ENCODE assay signal across 20 mouse cellular contexts in genomic region chr6:115382712-115383111, GRCm38 (mm10). TPM values are rescaled to one million over a fixed set of nuclear protein-coding genes. Genes with fewer than 3 reads are reported as not detected.
DNase-seq lines count a peak whose midpoint lies in the region; ATAC-seq lines count a peak whose summit lies in the region.
"Had no signal": no experiment of that assay in that cellular context is flagged by ENCODE, and none has a peak within 500 bp of the region (broad histone marks: within the 10 kb centered on the region; RNA-seq: fewer than 3 reads in every experiment).

No protein-coding gene starts in this region.

- no peak overlapping the region for H3K4me2 ChIP-seq in kidney, embryonic 16.5 days (replicated peaks; ENCODE audit: low read depth, low read length)
- H3K4me2 ChIP-seq: embryonic facial prominence, embryonic 12.5 days; heart, embryonic 15.5 days; limb, embryonic 12.5 days; lung, embryonic 15.5 days; midbrain, embryonic 11.5 days; neural tube, embryonic 15.5 days had no signal

- no peak overlapping the region for H3K9ac ChIP-seq in kidney, embryonic 16.5 days (replicated peaks; ENCODE audit: low read length)
- H3K9ac ChIP-seq: embryonic facial prominence, embryonic 12.5 days; forebrain, postnatal 0 days; heart, embryonic 15.5 days; limb, embryonic 12.5 days; lung, embryonic 15.5 days; neural tube, embryonic 15.5 days had no signal

- WGBS in kidney, embryonic 16.5 days = 50% methylated on average over 5 of the region's 5 CpGs

- no peak overlapping the region for H3K4me3 ChIP-seq in kidney, embryonic 16.5 days (ENCODE audit: low read length)
- H3K4me3 ChIP-seq: embryonic facial prominence, embryonic 12.5 days; gastrocnemius, adult 2 months; heart, embryonic 15.5 days; layer of hippocampus, adult 2 months; limb, embryonic 12.5 days; lung, embryonic 15.5 days; neural tube, embryonic 15.5 days had no signal

- H3K27ac ChIP-seq in kidney, embryonic 16.5 days (ENCODE audit: low read length) = no peak overlapping the region; the same call in 1 of the 2 replicates
- H3K27ac ChIP-seq: embryonic facial prominence, embryonic 12.5 days; gastrocnemius, adult 2 months; heart, embryonic 15.5 days; layer of hippocampus, adult 2 months; limb, embryonic 12.5 days; lung, embryonic 15.5 days; neural tube, embryonic 15.5 days had no signal

- DNase-seq in adrenal gland, adult 2 months = peak; percentile 16
- no peak for DNase-seq in adrenal gland, adult 18-20 months (ENCODE audit: low spot score in 2 of 2)
- peak; percentile 59 for DNase-seq in kidney, adult 9 months
- peak; percentile 21 for DNase-seq in ovary, postnatal 36 days (ENCODE audit: low spot score)
- no peak for DNase-seq in ovary, postnatal 10 days (ENCODE audit: low spot score)
- DNase-seq in gastrocnemius, postnatal 4 days (ENCODE audit: low spot score in 2 of 2) = no peak
- no peak for DNase-seq in right cerebral cortex, postnatal 14 days
- DNase-seq: cerebellum, adult 11-12 months; forebrain, postnatal 0 days; gastrocnemius, adult 2 months; thymus, postnatal 4 days had no signal

- no peaks in the 10 kb centered on the region for H3K9me3 ChIP-seq in kidney, embryonic 16.5 days (ENCODE audit: low read length)
- H3K9me3 ChIP-seq: embryonic facial prominence, embryonic 12.5 days; heart, embryonic 15.5 days; limb, embryonic 12.5 days; lung, embryonic 15.5 days; neural tube, embryonic 15.5 days had no signal

- peaks cover 6% of the 10 kb centered on the region; the same call in 1 of the 2 replicates for H3K4me1 ChIP-seq in kidney, embryonic 16.5 days (ENCODE audit: insufficient read depth, low read length)
- H3K4me1 ChIP-seq: embryonic facial prominence, embryonic 12.5 days; heart, embryonic 15.5 days; limb, embryonic 12.5 days; lung, embryonic 15.5 days; neural tube, embryonic 15.5 days had no signal

- ATAC-seq in kidney, embryonic 16.5 days (ENCODE audit: low FRiP score, low TSS enrichment) = no peak
- ATAC-seq: forebrain, postnatal 0 days had no signal

- no peaks in the 10 kb centered on the region for H3K36me3 ChIP-seq in kidney, embryonic 16.5 days (ENCODE audit: insufficient read depth, low read length)
- H3K36me3 ChIP-seq: embryonic facial prominence, embryonic 12.5 days; heart, embryonic 15.5 days; limb, embryonic 12.5 days; lung, embryonic 15.5 days; neural tube, embryonic 15.5 days had no signal

- no peaks in the 10 kb centered on the region for H3K27me3 ChIP-seq in kidney, embryonic 16.5 days (ENCODE audit: insufficient read depth, low read length)
- H3K27me3 ChIP-seq: CH12.LX; embryonic facial prominence, embryonic 12.5 days; heart, embryonic 15.5 days; limb, embryonic 12.5 days; lung, embryonic 15.5 days; neural tube, embryonic 15.5 days had no signal

RNA-seq across cellular contexts. Expression of gene Pparg, which starts 22.0 kb away (rescaled TPM):
- 10 to 100 TPM; 77.8 to 86.1 TPM for total RNA-seq in adrenal gland, adult 2 months (2021)
- polyA plus RNA-seq in adrenal gland, adult 2 months (2012; rRNA removed) = 16.3 and 24.0 TPM in 2 replicates
- total RNA-seq in adrenal gland, adult 18-20 months (2021) = 100 to 1,000 TPM in 1 of 2 experiments, 10 to 100 TPM in 1; 48.5 to 157 TPM
- polyA plus RNA-seq in kidney, embryonic 16.5 days (2015; fragmentation: Nextera tagmentation; extraction: Ambion mirVana) = 6.3 and 6.4 TPM in 2 replicates
- 10 to 100 TPM in 1 of 2 experiments, 1 to 10 TPM in 1; 8.7 to 13.8 TPM for total RNA-seq in gastrocnemius, postnatal 4 days (2021)
- total RNA-seq: CH12.LX had no signal

Comparison
In these comparisons a context has a peak if more than half of its experiments do, and no peak if none do; other contexts are left out.
1. DNase-seq: peak in adrenal gland, adult 2 months (single experiment), kidney, adult 9 months (single experiment) and ovary, postnatal 36 days (single experiment); none in adrenal gland, adult 18-20 months (0 of 2), ovary, postnatal 10 days (single experiment), gastrocnemius, postnatal 4 days (0 of 2) and right cerebral cortex, postnatal 14 days (single experiment).